Mouse (Mus musculus): ENCODE measurements around the gene Ccdc85c.

DNA sequence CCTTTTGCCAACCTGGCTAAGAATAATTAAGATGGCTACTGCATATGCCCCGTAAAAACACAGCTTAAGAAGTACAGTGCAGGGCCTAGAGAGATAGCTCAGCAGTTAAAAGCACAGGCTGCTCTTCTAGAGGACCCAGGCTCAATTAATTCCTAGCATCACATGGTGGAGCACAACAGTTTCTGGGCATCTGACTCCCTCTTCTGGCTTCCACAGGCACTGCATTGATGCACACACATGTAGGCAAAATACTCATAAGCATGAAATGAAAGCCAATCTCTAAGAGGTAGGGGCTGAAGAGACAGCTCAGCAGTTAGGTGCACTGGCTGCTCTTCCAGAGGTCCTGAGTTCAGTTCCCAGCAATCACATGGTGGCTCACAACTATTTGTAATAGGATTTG lies 113.2 kb downstream of the Ccdc85c start:
- TF ChIP-seq POLR2A (IDR thresholded peaks at IDR 0.05; ENCODE audit: low read depth, low read length) = no peak
- no peak for TF ChIP-seq MAZ (IDR thresholded peaks at IDR 0.05; ENCODE audit: low read depth, low read length)
- no peak for TF ChIP-seq HCFC1 (IDR thresholded peaks at IDR 0.05; ENCODE audit: low read depth, low read length)
- TF ChIP-seq JUN (IDR thresholded peaks at IDR 0.05; ENCODE audit: insufficient read depth, low read depth, low read length) = no peak
- TF ChIP-seq CTCF (conservative IDR thresholded peaks at IDR 0.05 in 1 of 2, IDR thresholded peaks at IDR 0.05 in 1 of 2; ENCODE audit: low read depth in 2 of 2, low read length in 2 of 2) = peak; percentile 42 to 58; a peak in 2 of 4 replicates
- no peak for TF ChIP-seq MAX (IDR thresholded peaks at IDR 0.05; ENCODE audit: low read length)
- TF ChIP-seq ETS1 (conservative IDR thresholded peaks at IDR 0.05; ENCODE audit: low read depth, low read length) = no peak
- no peak for TF ChIP-seq RCOR1 (conservative IDR thresholded peaks at IDR 0.05; ENCODE audit: low read depth, low read length)
- no peak for TF ChIP-seq EP300 (IDR thresholded peaks at IDR 0.05; ENCODE audit: low read length)
- no peak for TF ChIP-seq UBTF (IDR thresholded peaks at IDR 0.05; ENCODE audit: low read depth, low read length)

Data from CH12.LX (cell line).